Mouse (Mus musculus) monocyte, adult 5-6 weeks (primary cell): ENCODE results near the gene Ogdhl. TPM values are rescaled to one million over a fixed set of nuclear protein-coding genes. Genes with fewer than 3 reads are reported as not detected.

Source experiments
- ATAC-seq: fragments of 153-309, 156-312 bp; replicated peaks from 2 replicates; pipeline ENCODE4 v1.8.0; 2017; ENCODE audit warnings: mild to moderate bottlenecking; ENCODE audit not compliant: low TSS enrichment, insufficient number of reproducible peaks, severe bottlenecking, poor library complexity, low FRiP score
- total RNA-seq: library from RNA; stranded (forward); fragments of 200-1000, 200-491, 200-594 nt; gene quantifications from 3 replicates; pipeline ENCODE4 v1.2.3, GENCODE M21; 2017

Gene Ogdhl
- total RNA-seq, 1 experiment from 2014 or later = not detected

- ATAC-seq = no peak
Measured at GRCm38 (mm10) chr14:32369756-32370155, 47.9 kb downstream of the Ogdhl start.

DNA sequence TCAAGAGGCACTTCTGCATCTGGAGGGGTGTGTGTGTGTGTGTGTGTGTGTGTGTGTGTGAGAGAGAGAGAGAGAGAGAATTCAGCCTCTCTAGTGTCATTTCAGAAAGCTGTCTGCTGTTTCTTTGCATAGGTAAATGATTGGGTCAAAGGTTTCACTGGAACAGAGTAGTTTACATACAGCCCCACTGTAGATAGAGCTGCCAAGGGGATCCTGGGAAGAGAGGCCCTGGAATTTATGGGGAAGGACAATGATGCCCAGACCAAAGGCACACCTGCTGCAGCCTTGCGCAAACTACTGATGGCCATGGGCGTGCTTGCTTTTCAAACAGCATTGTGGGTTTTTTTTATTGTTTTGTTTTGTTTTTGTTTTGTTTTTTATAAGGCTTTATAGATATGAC, 50.7 kb downstream of the Ogdhl start:
- ATAC-seq = no peak

GRCm38 (mm10) chr14:32379395-32380098, 57.7 kb downstream of the Ogdhl start:
- no peak for ATAC-seq

- no peak for ATAC-seq
Measured at GRCm38 (mm10) chr14:32380099-32380480, 58.3 kb downstream of the Ogdhl start.

- ATAC-seq = no peak
Measured at GRCm38 (mm10) chr14:32381066-32381465, 59.2 kb downstream of the Ogdhl start.

DNA sequence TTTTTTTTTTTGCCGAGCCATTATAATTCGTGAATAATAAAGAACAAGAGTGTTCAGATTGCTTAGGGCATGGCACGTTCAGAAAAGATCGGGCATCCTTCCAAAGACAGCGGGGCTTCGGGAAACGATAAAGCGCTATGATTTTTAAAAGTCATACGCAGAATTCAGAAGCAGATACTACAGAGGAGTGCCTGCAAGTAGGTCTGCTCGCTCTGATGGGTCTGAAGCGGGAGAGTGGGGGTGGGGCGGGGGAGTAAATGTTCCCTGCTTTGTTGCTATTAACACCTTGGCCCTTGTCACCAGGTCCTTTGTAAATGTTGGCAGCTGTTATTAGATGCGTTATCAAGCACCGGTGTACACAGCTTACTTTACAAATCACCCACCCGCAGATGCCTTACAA, 59.8 kb downstream of the Ogdhl start:
- no peak for ATAC-seq

DNA sequence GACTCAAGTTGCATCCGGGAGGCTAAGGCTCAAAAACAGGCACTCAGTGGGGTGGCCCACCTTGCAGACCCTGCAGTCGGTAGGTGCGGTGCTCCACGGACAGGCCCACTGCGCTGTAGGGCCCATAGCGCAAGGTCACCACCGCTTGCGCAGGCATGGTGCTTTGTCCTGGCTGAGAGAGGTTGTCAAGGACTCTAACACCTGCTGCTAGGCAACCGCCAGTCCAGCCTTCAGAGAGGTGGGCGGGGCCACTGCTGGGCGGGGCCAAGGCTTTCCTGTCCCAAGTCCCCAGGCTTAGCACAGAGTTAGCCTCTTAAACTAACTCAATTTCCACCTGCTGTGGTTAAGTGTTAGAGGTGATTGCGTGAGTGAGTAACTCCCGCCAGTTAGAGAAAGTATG, 66.4 kb downstream of the Ogdhl start, which contains the start of gene 1700024G13Rik:
TSS of gene 1700024G13Rik (minus strand) at position 196 of the 400 bp plus-strand sequence.
- no peak for ATAC-seq

Other genes starting within 250 kb of the Ogdhl start
- 9.2 to 22.1 TPM (median 10.6 TPM) in 3 replicates for gene Oxnad1, start 236.6 kb upstream of the Ogdhl start, total RNA-seq
- gene Dph3, start 236.3 kb upstream of the Ogdhl start, total RNA-seq = 72.4 to 102 TPM (median 78.3 TPM) in 3 replicates
- gene Msmb, start 180.0 kb upstream of the Ogdhl start, total RNA-seq = not detected in 3 replicates
- gene Ncoa4, start 162.2 kb upstream of the Ogdhl start, total RNA-seq = 60.5 to 111 TPM (median 83.4 TPM) in 3 replicates
- gene Timm23, start 120.1 kb upstream of the Ogdhl start, total RNA-seq = 48.4 to 102 TPM (median 64.0 TPM) in 3 replicates
- gene Parg, start 120.1 kb upstream of the Ogdhl start, total RNA-seq = 89.5 to 191 TPM (median 132 TPM) in 3 replicates
- gene 1700024G13Rik, start 66.4 kb downstream of the Ogdhl start, total RNA-seq = not detected in 3 replicates
- gene Slc18a3, start 142.8 kb downstream of the Ogdhl start, total RNA-seq = not detected in 3 replicates
- gene Chat, start 144.0 kb downstream of the Ogdhl start, total RNA-seq = not detected in 3 replicates
- 18.7 to 28.1 TPM (median 23.0 TPM) in 3 replicates for gene Ercc6, start 191.5 kb downstream of the Ogdhl start, total RNA-seq